Mouse (Mus musculus) thymus, postnatal 0 days (tissue): ENCODE measurements around the gene Amz2. TPM values are rescaled to one million over a fixed set of nuclear protein-coding genes. Genes with fewer than 3 reads are reported as not detected.

Source experiments
- DNase-seq: peaks from one replicate; pipeline ENCODE4 v3.0.0-alpha.2; 2015; ENCODE audit warnings: low spot score
- polyA plus RNA-seq: library from polyadenylated mRNA; unstranded; fragments of >200 nt; fragmentation: Nextera tagmentation; extraction: Ambion mirVana; gene quantifications from 2 replicates; pipeline ENCODE4 v1.2.1, GENCODE M21; 2015

The Amz2 gene
- 59.4 and 60.0 TPM in 2 replicates for polyA plus RNA-seq

- DNase-seq: peak; percentile 98
Observed at GRCm38 (mm10) chr11:109425392-109426271, at the start of gene Amz2. Amz2 (plus strand) TSS chr11:109425946.

- DNase-seq: no peak
Observed at GRCm38 (mm10) chr11:109376484-109377143, 49.1 kb upstream of the Amz2 start.

GRCm38 (mm10) chr11:109377477-109377876 lies 48.3 kb upstream of the Amz2 start:
- no peak for DNase-seq

GRCm38 (mm10) chr11:109378051-109378450 lies 47.7 kb upstream of the Amz2 start:
- DNase-seq: no peak

- no peak for DNase-seq
Observed at GRCm38 (mm10) chr11:109380662-109381061, 45.1 kb upstream of the Amz2 start.

- no peak for DNase-seq
Observed at GRCm38 (mm10) chr11:109385296-109385695, 40.5 kb upstream of the Amz2 start.

GRCm38 (mm10) chr11:109389046-109389445 lies 36.7 kb upstream of the Amz2 start:
- no peak for DNase-seq

GRCm38 (mm10) chr11:109391200-109391599 lies 34.5 kb upstream of the Amz2 start:
- no peak for DNase-seq

- no peak for DNase-seq
Observed at GRCm38 (mm10) chr11:109391760-109392159, 34.0 kb upstream of the Amz2 start.

- no peak for DNase-seq
Observed at GRCm38 (mm10) chr11:109392601-109393000, 33.1 kb upstream of the Amz2 start.

GRCm38 (mm10) chr11:109394758-109395157 lies 31.0 kb upstream of the Amz2 start:
- DNase-seq: no peak

- DNase-seq: no peak
Observed at GRCm38 (mm10) chr11:109395291-109395690, 30.5 kb upstream of the Amz2 start.

- no peak for DNase-seq
Observed at GRCm38 (mm10) chr11:109406431-109406830, 19.3 kb upstream of the Amz2 start.

- DNase-seq: no peak
Observed at GRCm38 (mm10) chr11:109410197-109410980, 15.4 kb upstream of the Amz2 start.

GRCm38 (mm10) chr11:109413617-109414016 lies 12.1 kb upstream of the Amz2 start, which contains the start of gene 9930022D16Rik:
9930022D16Rik (plus strand) TSS chr11:109413917.
- DNase-seq: no peak

GRCm38 (mm10) chr11:109414802-109415201 lies 10.9 kb upstream of the Amz2 start:
- no peak for DNase-seq

- no peak for DNase-seq
Observed at GRCm38 (mm10) chr11:109416709-109417420, 8.9 kb upstream of the Amz2 start.

GRCm38 (mm10) chr11:109417472-109418040 lies 8.2 kb upstream of the Amz2 start:
- DNase-seq: no peak

- DNase-seq: no peak
Observed at GRCm38 (mm10) chr11:109419461-109419860, 6.3 kb upstream of the Amz2 start.

- DNase-seq: peak; percentile 84
Observed at GRCm38 (mm10) chr11:109419961-109420566, 5.7 kb upstream of the Amz2 start.
